In genomic region chr8:3464309-3464708, GRCm38 (mm10) we compare ENCODE assay signal across 9 mouse cellular contexts. TPM values are rescaled to one million over a fixed set of nuclear protein-coding genes. Genes with fewer than 3 reads are reported as not detected.
DNase-seq lines count a peak whose midpoint lies in the region; ATAC-seq and TF ChIP-seq lines count a peak whose summit lies in the region.
"Had no signal": no experiment of that assay in that cellular context is flagged by ENCODE, and none has a peak within 500 bp of the region (broad histone marks: within the 10 kb centered on the region; RNA-seq: fewer than 3 reads in every experiment).

No protein-coding gene starts in this region.

- no peaks in the 10 kb centered on the region for H3K36me3 ChIP-seq in heart, adult 2 months (ENCODE audit: control insufficient read depth, insufficient read depth, low read length)

- no peak for TF ChIP-seq POLR2A in heart, adult 2 months (IDR thresholded peaks at IDR 0.05; ENCODE audit: insufficient read depth, low read depth, low read length)

- H3K79me2 ChIP-seq in heart, adult 2 months (replicated peaks; ENCODE audit: control insufficient read depth, insufficient read depth, low read length) = no peaks in the 10 kb centered on the region

- intact Hi-C loops in heart, adult 2 months (cut with DNase I) = no loop called here

- 68% methylated on average over 5 of the region's 5 CpGs for WGBS in heart, adult 2 months

- H3K27ac ChIP-seq in heart, adult 2 months = no peak overlapping the region
- H3K27ac ChIP-seq: lung, embryonic 15.5 days had no signal

- H3K4me1 ChIP-seq in heart, adult 2 months (ENCODE audit: control insufficient read depth, insufficient read depth, low read length) = no peaks in the 10 kb centered on the region

- H3K27me3 ChIP-seq in heart, adult 2 months (ENCODE audit: control insufficient read depth, insufficient read depth, low read length) = no peaks in the 10 kb centered on the region
- H3K27me3 ChIP-seq: lung, embryonic 15.5 days had no signal

- TF ChIP-seq EP300 in heart, adult 2 months (IDR thresholded peaks at IDR 0.05; ENCODE audit: insufficient read depth, low read depth, low read length) = no peak

- ATAC-seq in megakaryocyte-erythroid progenitor cell, adult 5-6 weeks (replicated peaks; ENCODE audit: low FRiP score, low TSS enrichment, poor library complexity, severe bottlenecking) = peak; percentile 76

- H3K4me3 ChIP-seq in heart, adult 2 months = no peak overlapping the region
- H3K4me3 ChIP-seq: lung, embryonic 15.5 days had no signal

- no peak for DNase-seq in heart, adult 2 months
- no peak for DNase-seq in heart, adult 8-10 months (ENCODE audit: low spot score)
- peak; percentile 45 to 58 for DNase-seq in B cell, adult 2 months
- DNase-seq in adipocyte (ENCODE audit: low spot score) = peak; percentile 76
- peak; percentile 36 to 53 for DNase-seq in kidney, adult 8-10 months
- no peak for DNase-seq in heart, adult 9 months (ENCODE audit: low spot score in 2 of 2)
- no peak for DNase-seq in ovary, postnatal 14 days (ENCODE audit: low spot score)

- H3K9ac ChIP-seq in heart, adult 2 months (ENCODE audit: low read depth, low read length) = no peak overlapping the region
- H3K9ac ChIP-seq: lung, embryonic 15.5 days had no signal

- TF ChIP-seq CTCF in heart, adult 2 months (IDR thresholded peaks at IDR 0.05) = peak; percentile 52

RNA-seq across cellular contexts. Expression of gene Pex11g, which starts 3.2 kb away (rescaled TPM):
- total RNA-seq in heart, adult 2 months (2021) = 1 to 10 TPM; 2.4 to 3.1 TPM
- 4.5 and 5.5 TPM in 2 replicates for polyA plus RNA-seq in heart, adult 2 months (2012; rRNA removed)
- 1 to 10 TPM; 2.6 to 4.7 (median 4.1) TPM for total RNA-seq in heart, adult 8-10 months (2022)
- total RNA-seq in megakaryocyte-erythroid progenitor cell, adult 5-6 weeks (2014; fragmentation: Nextera tagmentation) = 2.0 and 3.0 TPM in 2 replicates
- 1.3 and 6.2 TPM in 2 replicates for total RNA-seq in megakaryocyte-erythroid progenitor cell, adult 5-6 weeks (2017)

RNA-seq across cellular contexts. Expression of gene Tex45, which starts 6.4 kb away (rescaled TPM):
- total RNA-seq in heart, adult 2 months (2021) = under 1 TPM in 1 of 2 experiments, not detected in 1; 0.14 TPM
- polyA plus RNA-seq in heart, adult 2 months (2012; rRNA removed) = 0.12 TPM in 1 of 2 replicates, not detected in the other
- under 1 TPM in 1 of 4 experiments, not detected in 3; 0.16 TPM for total RNA-seq in heart, adult 8-10 months (2022)
- not detected in 2 replicates for total RNA-seq in megakaryocyte-erythroid progenitor cell, adult 5-6 weeks (2014; fragmentation: Nextera tagmentation)
- not detected in 2 replicates for total RNA-seq in megakaryocyte-erythroid progenitor cell, adult 5-6 weeks (2017)
- polyA plus RNA-seq: lung, embryonic 15.5 days had no signal

RNA-seq across cellular contexts. Expression of gene Zfp358, which starts 28.6 kb away (rescaled TPM):
- 10 to 100 TPM; 24.9 to 30.7 TPM for total RNA-seq in heart, adult 2 months (2021)
- polyA plus RNA-seq in heart, adult 2 months (2012; rRNA removed) = 51.3 and 53.9 TPM in 2 replicates
- 10 to 100 TPM; 24.2 to 30.9 (median 29.6) TPM for total RNA-seq in heart, adult 8-10 months (2022)
- total RNA-seq in megakaryocyte-erythroid progenitor cell, adult 5-6 weeks (2014; fragmentation: Nextera tagmentation) = 8.8 and 9.3 TPM in 2 replicates
- 2.7 and 5.9 TPM in 2 replicates for total RNA-seq in megakaryocyte-erythroid progenitor cell, adult 5-6 weeks (2017)

RNA-seq across cellular contexts. Expression of gene Mcoln1, which starts 35.9 kb away (rescaled TPM):
- 10 to 100 TPM; 20.6 to 23.1 TPM for total RNA-seq in heart, adult 2 months (2021)
- polyA plus RNA-seq in heart, adult 2 months (2012; rRNA removed) = 86.9 and 123 TPM in 2 replicates
- 10 to 100 TPM; 20.6 to 24.2 (median 23.3) TPM for total RNA-seq in heart, adult 8-10 months (2022)
- total RNA-seq in megakaryocyte-erythroid progenitor cell, adult 5-6 weeks (2014; fragmentation: Nextera tagmentation) = 47.2 and 49.7 TPM in 2 replicates
- total RNA-seq in megakaryocyte-erythroid progenitor cell, adult 5-6 weeks (2017) = 21.0 and 23.1 TPM in 2 replicates

RNA-seq across cellular contexts. Expression of gene Pnpla6, which starts 50.9 kb away (rescaled TPM):
- 10 to 100 TPM in 1 of 2 experiments, 1 to 10 TPM in 1; 8.5 to 11.1 TPM for total RNA-seq in heart, adult 2 months (2021)
- polyA plus RNA-seq in heart, adult 2 months (2012; rRNA removed) = 24.8 and 25.1 TPM in 2 replicates
- total RNA-seq in heart, adult 8-10 months (2022) = 1 to 10 TPM; 8.8 to 9.8 (median 9.6) TPM
- 80.9 and 107 TPM in 2 replicates for total RNA-seq in megakaryocyte-erythroid progenitor cell, adult 5-6 weeks (2014; fragmentation: Nextera tagmentation)
- 28.9 and 35.4 TPM in 2 replicates for total RNA-seq in megakaryocyte-erythroid progenitor cell, adult 5-6 weeks (2017)

Comparison
In these comparisons a context has a peak if more than half of its experiments do, and no peak if none do; other contexts are left out.
1. DNase-seq: peak in B cell, adult 2 months (2 of 2), adipocyte (single experiment) and kidney, adult 8-10 months (2 of 2); none in heart, adult 2 months (0 of 2), heart, adult 8-10 months (single experiment), heart, adult 9 months (0 of 2) and ovary, postnatal 14 days (single experiment).